Mouse (Mus musculus): ENCODE data around the gene 2410141K09Rik. TPM values are rescaled to one million over a fixed set of nuclear protein-coding genes. Genes with fewer than 3 reads are reported as not detected.
"Not testable (repeated sequence)": the region's sequence is repeated elsewhere in the genome, so short reads cannot be mapped to it uniquely, and the experiment has no call there.

The 2410141K09Rik gene
- total RNA-seq (2015) (not detected in 2 replicates), total RNA-seq (2017) (not detected in 2 replicates)

- not testable (repeated sequence) for ATAC-seq (ENCODE audit: poor library complexity, severe bottlenecking)
Observed at GRCm38 (mm10) chr13:66441018-66441417, at the start of gene 2410141K09Rik. TSS of gene 2410141K09Rik (minus strand) at chr13:66441118.

DNA sequence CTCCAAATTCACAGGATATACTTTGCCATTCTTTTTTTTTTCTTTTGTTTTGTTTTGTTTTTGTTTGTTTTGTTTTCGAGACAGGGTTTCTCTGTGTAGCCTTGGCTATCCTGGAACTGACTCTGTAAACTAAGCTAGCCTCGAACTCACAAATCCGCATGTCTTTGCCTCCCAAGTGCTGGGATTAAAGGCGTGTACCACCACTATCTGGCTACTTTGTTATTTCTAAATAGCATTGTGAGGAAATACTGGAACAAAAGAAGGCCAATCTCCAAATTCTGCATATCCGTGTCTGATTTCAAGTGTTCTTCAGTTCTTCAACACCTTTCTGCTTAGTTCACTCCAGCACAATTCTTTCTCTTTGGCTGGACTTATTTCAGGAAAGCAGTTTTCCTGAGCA is 14.1 kb downstream of the 2410141K09Rik start:
- not testable (repeated sequence) for ATAC-seq (ENCODE audit: poor library complexity, severe bottlenecking)

- ATAC-seq (ENCODE audit: poor library complexity, severe bottlenecking), result not testable (repeated sequence)
Observed at GRCm38 (mm10) chr13:66414962-66415361, 26.0 kb downstream of the 2410141K09Rik start.

Other genes starting within 250 kb of the 2410141K09Rik start
- not detected in 2 replicates for gene Gm10772, start 213.5 kb downstream of the 2410141K09Rik start, total RNA-seq (2015)
- gene Gm10772, start 213.5 kb downstream of the 2410141K09Rik start, total RNA-seq (2017), result not detected in 2 replicates

All from megakaryocyte, adult 5-6 weeks (primary cell).